Mouse (Mus musculus) intestine, embryonic 15.5 days (tissue): ENCODE results near the gene Arl4d. TPM values are rescaled to one million over a fixed set of nuclear protein-coding genes. Genes with fewer than 3 reads are reported as not detected.
A peak's percentile ranks its signal among the peaks of the same experiment; 100 is the strongest.

ENCODE experiments used
- ATAC-seq: fragments of 200-750 bp; cut with Nextera tagmentation; 2 replicates; pipeline ENCODE4 v1.8.0; 2017; ENCODE audit warnings: moderate TSS enrichment, moderate library complexity
- H3K27ac ChIP-seq: fragments of 300-500 bp; sonication (generic); 2 replicates; pipeline ENCODE4 v1.5.1; 2015; ENCODE audit warnings: mild to moderate bottlenecking, inconsistent platforms
- H3K27me3 ChIP-seq: fragments of 300-500 bp; sonication (generic); replicated peaks from 2 replicates; pipeline ENCODE4 v1.6.1; 2015; ENCODE audit warnings: inconsistent platforms
- H3K36me3 ChIP-seq: fragments of 300-500 bp; sonication (generic); 2 replicates; pipeline ENCODE4 v1.6.1; 2015; ENCODE audit warnings: inconsistent platforms
- H3K4me1 ChIP-seq: fragments of 300-500 bp; sonication (generic); replicated peaks from 2 replicates; pipeline ENCODE4 v1.6.1; 2015; ENCODE audit warnings: inconsistent platforms
- H3K4me2 ChIP-seq: fragments of 300-500 bp; sonication (generic); replicated peaks from 2 replicates; pipeline ENCODE4 v1.6.1; 2015; ENCODE audit warnings: mild to moderate bottlenecking, inconsistent platforms
- H3K4me3 ChIP-seq: fragments of 300-500 bp; sonication (generic); replicated peaks from 2 replicates; pipeline ENCODE4 v1.5.1; 2015; ENCODE audit warnings: inconsistent platforms
- H3K9ac ChIP-seq: fragments of 300-500 bp; sonication (generic); 2 replicates; pipeline ENCODE4 v1.6.1; 2015; ENCODE audit warnings: inconsistent platforms
- H3K9me3 ChIP-seq: fragments of 300-500 bp; sonication (generic); 2 replicates; pipeline ENCODE4 v1.6.1; 2016; ENCODE audit warnings: inconsistent platforms
- WGBS: fragments of 180-500 bp; shearing (Covaris S2); methylation state at CpG from one replicate; pipeline ENCODE4 v1.1.7; 2015; 5-methylcytosine and 5-hydroxymethylcytosine counted together
- polyA plus RNA-seq: library from polyadenylated mRNA; unstranded; fragments of >200 nt; fragmentation: Nextera tagmentation; extraction: Ambion mirVana; gene quantifications from 2 replicates; pipeline ENCODE4 v1.2.1, GENCODE M21; 2015

The Arl4d gene
- polyA plus RNA-seq, 1 experiment from 2014 or later: 7.8 TPM

DNA sequence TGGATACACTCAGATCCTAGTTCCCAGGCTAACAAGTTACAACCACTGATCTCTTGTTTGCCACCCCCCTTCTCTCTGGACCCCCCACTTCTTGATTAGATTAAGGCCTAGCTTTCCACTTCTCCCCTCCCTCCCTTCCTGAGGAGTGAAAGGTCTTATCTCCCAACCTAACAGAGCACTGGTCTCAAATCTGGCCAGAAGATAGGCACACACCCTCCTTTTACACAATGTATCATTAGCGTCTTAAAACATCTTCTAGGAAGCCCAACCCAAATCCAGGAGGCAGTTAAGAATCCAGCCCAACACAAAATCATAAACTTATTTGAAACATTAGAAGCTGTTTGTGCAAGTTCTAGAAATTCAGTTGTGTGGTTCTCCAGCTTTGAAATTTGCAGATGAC, 5.0 kb downstream of the Arl4d start:
- Histone ChIP-seq H3K9me3 (no peaks in the 10 kb centered on the region), H3K27me3 (no peaks in the 10 kb centered on the region), H3K4me3 (no peak overlapping the region), H3K4me2 (no peak overlapping the region), H3K27ac (no peak overlapping the region), H3K36me3 (no peaks in the 10 kb centered on the region), H3K4me1 (peaks cover 24% of the 10 kb centered on the region), H3K9ac (no peak overlapping the region)
- WGBS: 38% methylated on average over 1 of the region's 1 CpGs
- no peak for ATAC-seq

DNA sequence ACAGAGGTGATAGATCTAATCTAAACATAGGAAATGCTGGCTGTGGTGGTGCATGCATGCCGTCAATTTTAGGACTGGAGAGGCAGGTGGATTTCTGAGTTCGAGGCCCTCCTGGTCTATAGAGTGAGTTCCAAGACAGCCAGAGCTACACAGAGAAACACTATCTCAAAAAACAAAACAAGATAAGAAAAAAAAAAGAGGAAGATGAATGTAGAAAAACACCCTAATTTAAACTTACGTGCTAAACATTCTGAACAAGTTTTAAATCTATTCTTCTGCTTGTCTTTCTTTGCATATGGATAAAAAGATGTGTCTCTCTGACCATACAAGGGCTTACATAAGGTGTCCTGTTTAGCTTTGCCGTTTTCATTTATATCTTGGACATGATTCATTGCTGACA, 5.9 kb downstream of the Arl4d start:
- Histone ChIP-seq H3K9me3 (no peaks in the 10 kb centered on the region), H3K27ac (no peak overlapping the region), H3K4me1 (peaks cover 24% of the 10 kb centered on the region), H3K36me3 (no peaks in the 10 kb centered on the region), H3K9ac (no peak overlapping the region), H3K4me3 (no peak overlapping the region), H3K4me2 (no peak overlapping the region), H3K27me3 (no peaks in the 10 kb centered on the region)
- ATAC-seq: no peak
- WGBS: 73% methylated on average over 4 of the region's 4 CpGs

DNA sequence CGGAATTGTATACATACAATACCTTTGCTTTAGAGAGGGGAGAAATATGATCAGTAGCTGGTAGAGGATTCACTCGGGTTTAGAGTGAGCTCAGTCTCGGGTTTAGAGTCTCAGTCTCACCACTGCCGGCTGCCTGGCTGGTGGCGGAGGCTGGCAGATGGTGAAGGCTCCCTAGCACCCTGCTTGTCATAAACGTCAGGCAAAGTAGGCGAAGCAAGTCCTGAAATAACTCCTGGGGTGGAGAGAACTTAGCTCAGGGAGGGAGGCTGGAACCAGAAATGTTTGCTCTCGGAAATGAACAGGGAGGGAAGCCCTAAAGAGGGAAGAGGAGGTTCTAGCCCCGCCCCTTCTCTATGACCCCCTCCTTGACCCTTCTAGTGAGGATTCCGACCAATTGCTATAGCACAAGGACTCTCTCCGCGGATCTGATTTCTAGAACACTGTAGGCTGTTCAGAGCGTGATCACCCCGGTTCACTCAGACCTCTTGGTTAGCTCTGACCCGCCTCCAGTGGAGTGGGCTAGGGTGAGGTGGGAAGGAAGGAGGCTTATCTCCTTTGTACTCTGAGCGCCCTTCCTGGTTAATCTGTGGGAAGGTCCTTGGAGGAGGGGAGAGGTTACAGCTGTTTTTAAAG, 7.8 kb downstream of the Arl4d start:
- Histone ChIP-seq H3K9me3 (no peaks in the 10 kb centered on the region), H3K4me1 (peaks cover 15% of the 10 kb centered on the region), H3K4me3 (no peak overlapping the region), H3K9ac (no peak overlapping the region), H3K27ac (peak overlapping the region; percentile 72), H3K36me3 (no peaks in the 10 kb centered on the region), H3K27me3 (no peaks in the 10 kb centered on the region), H3K4me2 (peak overlapping the region; percentile 40)
- WGBS: 11% methylated on average over 16 of the region's 16 CpGs
- ATAC-seq: peak; percentile 81

DNA sequence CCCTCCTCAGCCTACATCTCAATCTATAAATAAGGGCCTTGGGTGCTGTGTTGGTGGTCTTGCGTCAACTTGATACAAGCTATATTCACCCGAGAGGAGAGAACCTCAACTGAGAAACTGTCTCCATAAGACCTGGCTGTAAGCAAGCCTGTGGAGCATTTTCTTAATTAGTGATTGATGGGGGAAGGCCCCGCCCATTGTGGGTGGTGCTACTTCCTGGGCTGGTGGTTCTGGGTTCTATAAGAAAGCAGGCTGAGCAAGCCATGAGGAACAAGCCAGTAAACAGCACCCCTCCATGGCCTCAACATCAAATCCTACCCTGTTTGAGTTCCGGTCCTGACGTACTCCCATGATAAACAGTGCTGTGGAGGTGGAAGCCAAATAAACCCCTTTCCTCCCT, 8.8 kb downstream of the Arl4d start:
- WGBS: 88% methylated on average over 5 of the region's 5 CpGs
- Histone ChIP-seq H3K4me3 (no peak overlapping the region), H3K36me3 (no peaks in the 10 kb centered on the region), H3K9me3 (no peaks in the 10 kb centered on the region), H3K27ac (no peak overlapping the region), H3K4me2 (no peak overlapping the region), H3K9ac (no peak overlapping the region), H3K4me1 (0 out of 2 replicates have a peak, but pooled peaks cover 7% of the 10 kb centered on the region), H3K27me3 (no peaks in the 10 kb centered on the region)
- ATAC-seq: no peak

DNA sequence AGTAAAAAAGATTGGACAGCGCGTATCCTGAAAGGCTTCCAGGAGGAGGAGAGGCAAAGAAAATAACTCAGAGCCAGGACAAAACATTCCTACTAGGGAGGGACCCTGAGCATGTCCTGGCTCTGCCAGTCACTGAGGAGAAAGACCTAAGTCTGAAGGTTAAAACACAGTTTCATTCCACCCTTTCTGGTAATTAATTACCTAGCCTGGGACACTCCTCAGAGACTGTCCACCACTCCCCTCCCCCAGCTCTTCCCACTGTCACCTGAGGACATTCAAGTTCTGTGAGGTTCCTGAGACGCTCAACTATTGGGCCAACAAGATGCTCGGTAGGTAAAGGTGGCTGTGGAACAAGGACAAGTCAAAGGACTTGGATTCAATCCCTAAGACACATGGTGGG, 10.0 kb downstream of the Arl4d start:
- Histone ChIP-seq H3K27me3 (no peaks in the 10 kb centered on the region), H3K4me2 (no peak overlapping the region), H3K9ac (no peak overlapping the region), H3K9me3 (no peaks in the 10 kb centered on the region), H3K4me3 (no peak overlapping the region), H3K4me1 (0 out of 2 replicates have a peak, but pooled peaks cover 7% of the 10 kb centered on the region), H3K27ac (0 out of 2 replicates have a peak overlapping the region, but pooled peaks have one; percentile 28), H3K36me3 (no peaks in the 10 kb centered on the region)
- peak; percentile 61 for ATAC-seq
- whole genome bisulfite sequencing: 82% methylated on average over 4 of the region's 4 CpGs

DNA sequence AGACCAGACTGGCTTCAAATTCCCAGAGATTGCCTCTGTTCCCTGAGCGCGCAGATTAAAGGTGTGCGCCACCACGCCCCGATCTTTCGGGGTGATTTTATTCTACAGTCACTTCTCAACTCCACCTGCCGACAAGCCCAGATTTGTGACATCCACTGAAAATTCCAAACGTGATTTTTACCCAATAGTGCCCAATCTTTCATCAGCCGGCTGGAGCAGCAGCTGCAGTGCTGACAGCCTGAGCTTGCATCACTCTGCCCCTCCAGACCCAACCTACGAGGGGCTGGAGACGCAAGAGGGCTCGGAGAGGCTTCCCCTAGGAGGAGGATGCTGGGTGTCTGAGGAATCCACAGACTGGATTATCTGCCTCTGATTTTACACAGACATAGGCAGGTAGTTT, 12.3 kb downstream of the Arl4d start:
- Histone ChIP-seq H3K4me1 (peaks cover 14% of the 10 kb centered on the region; the same call in 1 of the 2 replicates), H3K9ac (no peak overlapping the region), H3K9me3 (no peaks in the 10 kb centered on the region), H3K27me3 (no peaks in the 10 kb centered on the region), H3K36me3 (no peaks in the 10 kb centered on the region), H3K4me2 (no peak overlapping the region), H3K4me3 (no peak overlapping the region), H3K27ac (no peak overlapping the region)
- 75% methylated on average over 12 of the region's 12 CpGs for WGBS
- no peak for ATAC-seq

DNA sequence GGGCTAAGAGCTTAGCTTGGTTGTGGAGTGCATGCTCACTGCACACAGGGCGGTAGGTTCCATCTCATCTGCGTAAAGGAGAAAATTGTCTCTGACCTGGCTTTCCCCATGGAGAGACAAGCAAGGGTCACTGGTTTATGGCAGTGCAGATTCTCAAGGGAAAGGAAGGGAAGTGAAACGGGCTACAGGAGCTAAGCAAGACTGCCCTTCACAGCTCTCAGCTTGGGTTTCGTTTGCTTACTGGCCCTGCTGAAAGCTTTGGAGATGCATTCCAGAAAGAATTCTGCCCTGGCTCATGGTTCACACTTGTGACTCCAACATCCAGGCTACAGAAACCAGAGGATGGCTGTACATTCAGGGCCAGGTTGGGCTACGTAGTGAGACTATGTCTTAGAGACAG, 13.4 kb downstream of the Arl4d start:
- H3K36me3 ChIP-seq: no peaks in the 10 kb centered on the region
- no peak overlapping the region for H3K27ac ChIP-seq
- H3K27me3 ChIP-seq: no peaks in the 10 kb centered on the region
- H3K4me1 ChIP-seq: peaks cover 6% of the 10 kb centered on the region; the same call in 1 of the 2 replicates
- WGBS: 66% methylated on average over 5 of the region's 5 CpGs
- no peak overlapping the region for H3K9ac ChIP-seq
- no peak for ATAC-seq
- no peak overlapping the region for H3K4me3 ChIP-seq
- H3K9me3 ChIP-seq: no peaks in the 10 kb centered on the region
- no peak overlapping the region for H3K4me2 ChIP-seq

DNA sequence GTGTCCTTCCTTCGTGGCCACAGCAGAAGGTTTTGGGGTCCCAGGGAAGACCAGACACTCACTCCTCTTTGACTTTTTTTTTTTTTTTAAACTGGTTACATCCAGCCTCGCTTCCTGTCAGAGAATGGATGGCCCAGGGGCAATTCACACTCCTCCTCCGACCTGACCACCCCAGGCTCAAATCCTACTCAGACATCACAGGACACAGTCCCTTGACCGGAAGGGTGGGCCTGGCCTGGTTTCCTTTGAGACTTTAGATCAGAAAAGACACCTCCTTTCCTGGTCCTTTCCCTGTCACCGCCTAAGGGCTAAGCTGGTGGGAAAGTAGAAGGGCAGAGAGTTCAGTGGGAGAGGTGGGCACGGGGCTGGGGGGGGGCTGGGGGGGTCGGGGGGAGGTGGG, 14.6 kb downstream of the Arl4d start:
- no peak overlapping the region for H3K9ac ChIP-seq
- WGBS: 50% methylated on average over 5 of the region's 7 CpGs
- H3K4me3 ChIP-seq: no peak overlapping the region
- H3K4me2 ChIP-seq: no peak overlapping the region
- peaks cover 6% of the 10 kb centered on the region; the same call in 1 of the 2 replicates for H3K4me1 ChIP-seq
- ATAC-seq: no peak
- no peaks in the 10 kb centered on the region for H3K9me3 ChIP-seq
- H3K27me3 ChIP-seq: no peaks in the 10 kb centered on the region
- no peak overlapping the region for H3K27ac ChIP-seq
- H3K36me3 ChIP-seq: no peaks in the 10 kb centered on the region

DNA sequence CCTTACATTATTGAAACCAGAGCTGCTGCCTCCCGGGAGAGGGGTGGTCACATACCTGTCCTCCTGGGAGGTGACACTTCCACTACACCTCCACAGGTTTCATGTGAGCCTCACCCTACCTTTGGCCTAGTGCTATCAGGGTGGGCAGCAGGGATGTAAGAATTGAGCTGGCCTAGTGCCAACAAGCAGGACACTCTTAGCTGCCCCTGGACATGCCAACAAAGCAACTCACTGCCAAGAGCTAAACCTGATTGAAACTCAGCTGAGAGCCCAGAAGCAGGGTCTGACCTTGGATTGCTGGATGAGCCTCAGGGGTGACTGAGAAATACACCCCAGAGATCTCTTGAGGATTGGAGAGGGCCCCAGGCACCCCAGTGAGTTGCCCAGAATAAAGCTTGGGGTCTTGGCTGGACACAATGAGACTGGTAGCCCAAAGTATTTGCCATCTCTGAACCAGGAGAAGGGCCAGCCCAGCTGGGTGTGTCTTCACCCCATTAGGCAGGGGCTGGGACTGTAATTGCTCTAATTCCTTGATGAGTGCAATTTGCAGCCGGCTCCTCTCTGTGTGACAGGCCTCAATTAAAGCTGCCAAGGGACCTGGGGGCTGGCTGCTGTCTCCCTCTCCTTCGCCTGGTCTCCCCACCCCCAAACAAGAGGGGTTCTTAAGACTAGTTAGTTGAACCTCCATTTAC, 15.4 kb downstream of the Arl4d start:
- Histone ChIP-seq H3K4me1 (peaks cover 6% of the 10 kb centered on the region; the same call in 1 of the 2 replicates), H3K36me3 (no peaks in the 10 kb centered on the region), H3K9me3 (no peaks in the 10 kb centered on the region), H3K27ac (peak overlapping the region; percentile 7; the same call in 1 of the 2 replicates), H3K9ac (no peak overlapping the region), H3K4me3 (no peak overlapping the region), H3K4me2 (no peak overlapping the region), H3K27me3 (no peaks in the 10 kb centered on the region)
- no peak for ATAC-seq
- 48% methylated on average over 3 of the region's 3 CpGs for WGBS

DNA sequence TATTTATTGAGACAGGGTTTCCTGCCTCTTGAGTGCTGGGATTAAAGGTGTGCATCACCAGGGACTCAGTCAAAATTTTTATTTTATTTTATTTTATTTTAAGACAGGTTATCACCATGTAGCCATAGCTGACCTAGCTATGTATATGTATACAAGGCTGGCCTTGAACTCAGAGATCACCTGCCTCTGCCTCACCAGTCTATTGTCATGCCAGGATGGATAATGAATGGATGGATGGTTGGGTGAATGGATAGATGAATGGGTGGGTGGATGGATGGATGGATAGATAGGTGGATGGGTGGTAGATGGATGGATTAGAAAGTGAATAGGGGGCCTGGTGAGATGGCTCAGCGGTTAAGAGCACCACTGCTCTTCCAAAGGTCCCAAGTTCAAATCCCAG, 16.6 kb downstream of the Arl4d start:
- no peak overlapping the region for H3K4me2 ChIP-seq
- H3K27me3 ChIP-seq: no peaks in the 10 kb centered on the region
- H3K4me3 ChIP-seq: no peak overlapping the region
- H3K4me1 ChIP-seq: peaks cover 9% of the 10 kb centered on the region; the same call in 1 of the 2 replicates
- no peak overlapping the region for H3K9ac ChIP-seq
- no peak overlapping the region for H3K27ac ChIP-seq
- no peak for ATAC-seq
- 84% methylated on average over 1 of the region's 1 CpGs for WGBS
- no peaks in the 10 kb centered on the region for H3K9me3 ChIP-seq
- H3K36me3 ChIP-seq: no peaks in the 10 kb centered on the region

DNA sequence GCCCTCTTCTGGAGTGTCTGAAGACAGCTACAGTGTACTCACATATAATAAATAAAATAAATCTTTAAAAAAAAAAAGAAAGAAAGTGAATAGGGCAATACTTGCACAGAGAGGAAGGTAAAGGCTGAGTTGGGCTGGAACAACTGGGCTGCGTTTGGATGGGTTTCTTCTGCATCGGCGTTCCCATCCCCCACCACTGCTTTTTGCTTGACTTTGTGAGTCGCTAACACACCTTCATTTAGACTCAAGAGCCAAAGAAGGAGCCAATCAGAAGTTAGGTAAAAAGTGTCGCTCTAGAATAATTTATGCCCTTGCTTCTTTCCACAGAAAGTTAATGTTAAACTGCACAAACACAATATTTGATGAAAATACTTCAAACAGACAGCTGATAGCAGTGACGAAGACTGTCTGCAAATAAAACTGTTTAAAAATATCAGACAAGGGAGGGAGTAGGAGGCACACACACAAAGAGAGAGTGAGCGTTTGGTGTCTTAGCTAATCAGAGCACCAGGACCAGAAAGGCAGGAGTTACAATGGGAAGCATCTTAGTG, 17.1 kb downstream of the Arl4d start:
- H3K27me3 ChIP-seq: no peaks in the 10 kb centered on the region
- no peak overlapping the region for H3K9ac ChIP-seq
- no peaks in the 10 kb centered on the region for H3K36me3 ChIP-seq
- no peaks in the 10 kb centered on the region for H3K9me3 ChIP-seq
- no peak overlapping the region for H3K4me2 ChIP-seq
- H3K27ac ChIP-seq: no peak overlapping the region
- no peak for ATAC-seq
- peaks cover 10% of the 10 kb centered on the region for H3K4me1 ChIP-seq
- H3K4me3 ChIP-seq: no peak overlapping the region
- WGBS: 57% methylated on average over 7 of the region's 7 CpGs

DNA sequence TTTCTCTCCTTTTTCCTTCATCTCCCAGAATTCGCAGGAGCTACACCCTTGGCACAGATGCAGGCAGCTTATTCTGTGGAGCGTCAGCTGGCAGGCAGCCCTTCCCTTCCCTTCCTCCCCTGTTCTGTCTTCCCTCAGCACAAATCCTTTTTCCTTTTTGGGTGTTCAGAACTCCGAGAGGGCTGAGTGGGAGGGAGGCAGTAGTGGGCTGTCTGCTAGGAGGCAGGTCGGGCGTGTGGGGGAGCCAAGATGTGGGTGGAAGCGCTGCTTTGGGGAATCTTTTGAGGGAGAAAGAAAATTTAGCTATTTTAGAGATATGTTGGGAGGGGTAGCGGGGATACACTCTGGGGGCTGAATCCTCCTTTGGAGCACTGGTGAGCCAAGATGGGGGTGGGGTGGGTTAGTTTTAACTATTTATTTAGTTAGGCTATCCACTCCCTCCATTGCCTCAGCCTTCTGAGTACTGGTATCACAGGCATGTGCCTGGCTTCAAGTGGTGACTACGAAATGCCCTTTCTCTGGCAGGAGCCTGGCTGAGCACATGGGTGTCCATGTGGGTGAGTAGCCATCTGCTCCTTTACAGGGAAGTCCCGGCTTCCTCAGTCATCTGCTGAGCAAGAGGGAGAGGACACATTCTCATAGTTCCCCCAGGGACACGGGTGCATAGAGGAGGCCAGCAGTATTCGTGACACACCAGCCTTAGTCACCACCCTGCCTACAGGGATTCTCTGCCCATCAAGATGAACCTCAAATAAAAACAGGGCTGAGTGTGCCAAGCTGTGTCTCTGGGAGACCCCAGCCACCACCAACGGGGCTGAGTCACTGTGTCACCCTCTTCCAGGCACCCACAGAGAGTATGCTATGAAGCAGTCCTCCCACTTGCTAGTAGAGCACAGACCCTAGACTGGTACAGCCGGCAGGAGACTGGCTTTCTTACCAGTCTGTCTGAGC, 22.3 kb downstream of the Arl4d start:
- H3K4me2 ChIP-seq: peak overlapping the region; percentile 17; the same call in 1 of the 2 replicates
- H3K9me3 ChIP-seq: no peaks in the 10 kb centered on the region
- peak overlapping the region; percentile 90 for H3K27ac ChIP-seq
- WGBS: 39% methylated on average over 13 of the region's 13 CpGs
- H3K36me3 ChIP-seq: no peaks in the 10 kb centered on the region
- no peak overlapping the region for H3K9ac ChIP-seq
- ATAC-seq: peak; percentile 88
- H3K27me3 ChIP-seq: no peaks in the 10 kb centered on the region
- H3K4me3 ChIP-seq: no peak overlapping the region
- peaks cover 10% of the 10 kb centered on the region for H3K4me1 ChIP-seq
